Mouse (Mus musculus): ENCODE data around the gene Rgs6. TPM values are rescaled to one million over a fixed set of nuclear protein-coding genes. Genes with fewer than 3 reads are reported as not detected.

Rgs6 gene
- total RNA-seq, 2 experiments from 2014 or later: 9.8 to 12.9 TPM

DNA sequence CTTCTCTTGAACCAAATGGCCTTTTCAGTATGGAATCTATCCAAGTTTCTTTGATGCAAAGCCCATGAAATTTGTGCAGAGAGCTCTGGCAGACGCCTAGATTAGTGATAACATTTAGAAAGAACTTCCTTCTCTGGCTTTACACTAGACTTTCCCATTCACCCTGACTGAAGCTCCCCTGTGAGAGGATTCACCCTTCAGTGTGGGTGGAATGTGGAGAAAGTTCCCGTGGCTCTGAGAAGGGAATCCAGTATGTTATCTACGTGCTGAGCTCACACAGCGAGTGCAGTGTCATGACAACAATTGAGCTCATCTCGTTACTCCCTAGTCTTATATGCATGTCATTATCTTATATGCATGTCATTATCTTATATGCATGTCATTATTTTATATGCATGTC, 61.9 kb downstream of the Rgs6 start:
- no peak for DNase-seq

DNA sequence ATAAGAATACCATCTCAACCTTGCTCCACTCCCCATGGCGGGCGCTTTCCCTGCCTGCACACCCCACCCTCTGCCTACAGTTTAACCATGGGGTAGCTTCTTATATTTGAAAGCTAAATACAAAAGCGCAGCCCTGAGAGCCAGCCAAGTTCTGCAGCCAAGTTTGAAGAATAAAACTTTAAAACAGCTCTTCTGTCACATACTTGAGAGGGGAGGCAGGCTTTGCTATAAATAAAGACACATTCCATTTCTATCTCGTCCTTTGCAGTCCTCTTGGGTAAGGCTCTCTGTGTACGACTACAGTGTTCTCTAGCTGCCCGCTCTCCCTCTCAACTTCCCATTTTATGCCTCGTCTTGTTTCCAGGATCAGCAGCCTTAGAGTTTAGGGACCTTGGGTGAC, 76.5 kb downstream of the Rgs6 start:
- DNase-seq: no peak

DNA sequence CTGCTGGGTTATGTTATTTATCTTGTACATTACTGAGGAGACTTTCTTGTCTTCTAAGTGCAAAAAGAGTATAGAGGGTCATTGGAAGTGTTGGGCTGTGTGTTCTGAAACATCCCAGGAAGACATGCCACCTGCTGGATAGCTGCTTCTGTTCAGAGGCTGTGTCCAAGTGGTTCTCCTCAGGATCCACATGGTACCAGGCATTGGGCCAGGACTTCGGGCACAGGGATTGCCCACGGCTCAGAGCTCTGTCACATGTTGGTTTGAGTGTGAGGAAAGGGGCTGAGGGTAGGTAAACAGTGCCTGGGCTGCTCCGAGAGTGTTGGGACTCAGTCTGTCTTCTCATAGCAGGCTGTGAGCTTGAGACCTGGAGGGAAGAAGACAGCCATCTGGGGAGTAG, 79.3 kb downstream of the Rgs6 start:
- no peak for DNase-seq

DNA sequence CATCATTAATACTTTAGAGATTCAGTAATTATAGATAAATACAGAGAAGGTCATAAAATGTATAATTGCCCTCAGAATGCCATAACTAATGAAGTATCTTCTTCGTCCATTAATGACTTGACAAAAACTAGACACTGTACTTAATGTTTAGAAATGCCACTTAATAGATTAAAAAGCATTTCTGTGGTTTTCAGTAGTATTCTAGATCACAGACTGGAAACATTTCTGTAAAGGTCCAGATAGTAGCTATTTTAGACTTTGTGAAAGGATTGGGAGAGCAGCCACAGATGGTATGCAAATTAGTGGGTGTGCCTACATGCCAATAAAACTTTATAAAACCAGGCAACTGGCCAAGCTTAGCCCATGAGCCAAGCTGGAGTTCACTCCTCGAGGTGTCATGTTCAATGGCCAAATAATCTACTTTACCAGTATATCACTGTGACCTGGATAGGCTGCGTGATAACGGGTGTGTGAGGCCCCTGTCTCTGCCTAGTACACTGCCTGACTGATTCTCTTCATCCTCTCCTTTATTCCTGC, 82.2 kb downstream of the Rgs6 start:
- no peak for DNase-seq

DNA sequence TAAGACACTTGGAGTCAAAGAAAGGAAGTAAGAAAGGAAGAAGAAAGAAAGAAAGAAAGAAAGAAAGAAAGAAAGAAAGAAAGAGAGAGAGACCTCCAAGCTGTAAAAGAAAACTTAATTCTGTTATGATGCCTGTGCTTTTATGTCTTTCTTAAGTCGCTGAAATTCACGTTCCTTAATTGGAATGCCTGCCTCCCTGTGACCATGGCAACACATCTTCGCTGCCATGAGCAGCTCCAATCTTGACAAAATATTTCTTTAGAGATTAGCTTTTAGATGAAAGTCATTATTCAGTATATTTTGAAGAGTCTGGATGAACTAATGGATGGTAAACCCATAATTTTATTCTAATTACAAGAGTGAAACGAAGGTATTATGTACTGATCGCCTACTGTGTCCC, 83.5 kb downstream of the Rgs6 start:
- DNase-seq: no peak

DNA sequence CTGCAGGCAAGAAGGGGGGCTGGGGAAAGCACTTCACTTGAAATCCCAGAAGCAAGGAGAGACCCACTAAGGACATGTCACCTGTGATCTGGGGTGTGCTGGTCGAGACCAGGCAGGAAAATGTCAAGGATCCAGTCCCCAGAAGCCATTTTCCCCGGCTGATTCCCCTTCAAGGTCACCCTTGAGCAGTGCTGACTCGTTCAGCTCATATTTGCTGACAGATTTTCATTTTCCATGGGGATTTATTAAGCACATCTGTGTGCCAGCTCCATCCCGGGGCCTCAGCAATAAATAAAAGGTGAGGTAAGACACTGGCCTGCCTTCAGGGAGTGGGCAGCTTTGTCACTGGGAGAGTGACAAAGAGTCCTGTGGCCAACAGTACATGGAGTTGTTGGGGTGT, 87.0 kb downstream of the Rgs6 start:
- no peak for DNase-seq

DNA sequence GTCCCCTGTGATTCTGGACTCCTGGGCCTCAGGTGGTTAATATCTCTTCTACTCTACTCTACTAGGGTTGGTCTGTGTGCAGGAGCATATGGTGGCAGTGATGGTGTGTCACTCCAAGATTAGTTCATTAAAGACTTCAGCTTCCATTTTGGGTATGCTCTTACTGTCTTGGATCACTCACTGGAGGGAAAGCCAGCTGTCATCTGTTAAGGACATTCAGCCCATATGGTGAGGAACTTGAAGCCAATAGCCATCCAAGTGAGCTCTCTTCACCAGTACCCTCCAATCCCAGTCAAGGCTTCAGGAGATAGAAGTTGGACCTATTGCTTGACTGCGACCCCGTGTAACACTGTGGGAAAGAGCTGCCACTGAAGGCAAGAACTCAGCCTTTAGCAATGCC, 98.9 kb downstream of the Rgs6 start:
- no peak for DNase-seq

DNA sequence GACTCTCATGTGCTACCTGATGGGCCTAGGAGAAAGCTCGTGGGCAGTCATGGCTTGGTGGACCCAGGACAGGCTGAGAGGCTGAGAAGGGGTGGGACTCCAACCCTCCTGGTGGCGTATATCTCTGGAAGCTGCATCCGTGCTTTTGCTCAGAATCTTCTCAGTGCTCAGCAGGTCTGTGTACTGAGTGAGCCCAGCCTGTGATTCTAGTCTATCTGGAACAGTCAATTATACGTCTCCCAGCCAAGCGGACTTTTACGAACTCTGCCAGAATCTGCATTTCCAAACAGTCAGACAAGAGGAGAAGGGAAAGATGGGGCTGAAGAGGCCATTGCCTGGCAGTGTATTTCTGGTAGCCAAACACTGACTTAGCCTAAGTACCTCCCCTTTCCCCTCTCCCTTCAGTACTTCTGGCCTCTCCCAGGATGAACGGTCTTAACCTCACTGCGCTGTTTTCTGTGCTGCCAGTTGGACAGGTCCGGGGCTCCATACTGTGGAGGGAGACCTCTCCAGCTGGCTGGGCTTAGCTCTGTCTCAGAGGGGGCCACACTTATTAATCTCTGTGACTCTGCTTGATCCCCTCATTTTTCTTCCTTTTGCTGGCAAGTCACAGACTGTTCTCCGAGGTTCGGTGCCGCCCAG, 110.9 kb downstream of the Rgs6 start:
- DNase-seq: no peak

DNA sequence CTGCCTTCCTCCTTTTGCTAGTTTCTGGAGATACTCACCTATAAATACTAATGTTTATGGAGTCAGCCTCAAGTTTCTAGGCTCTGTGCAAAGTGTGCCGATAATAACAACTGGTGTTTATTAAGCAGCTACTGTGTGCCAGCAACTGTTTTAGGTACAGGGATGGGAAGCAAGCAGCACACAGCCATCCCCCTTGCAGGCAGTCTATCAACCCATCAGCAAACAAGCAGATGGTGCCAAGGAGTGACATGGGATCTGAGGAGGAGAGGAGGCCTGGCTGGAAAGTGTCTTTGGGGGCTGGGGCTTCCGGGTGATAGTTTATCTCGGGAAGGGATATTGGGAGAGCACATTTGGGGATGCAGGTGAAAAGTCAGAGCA, 111.4 kb downstream of the Rgs6 start:
- DNase-seq: no peak

DNA sequence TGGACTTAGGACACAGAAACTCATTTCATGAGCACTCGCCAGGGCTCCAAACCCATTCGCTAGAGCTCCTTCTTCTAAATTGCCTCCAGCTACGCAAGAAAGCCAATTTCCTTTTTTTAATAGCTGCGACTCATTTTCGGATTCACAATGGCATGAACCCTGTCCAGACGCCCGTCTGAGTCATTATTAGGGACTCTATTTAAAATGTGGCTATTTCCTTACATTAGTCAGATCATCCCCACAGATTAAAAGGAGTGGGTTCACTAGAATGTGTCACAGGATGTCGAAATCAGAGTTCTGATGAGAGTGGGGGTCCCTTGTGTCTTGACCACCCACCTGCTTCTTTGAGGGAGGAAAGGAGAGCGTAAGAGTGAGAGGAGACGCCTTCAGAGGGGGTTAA, 112.1 kb downstream of the Rgs6 start:
- DNase-seq: no peak

DNA sequence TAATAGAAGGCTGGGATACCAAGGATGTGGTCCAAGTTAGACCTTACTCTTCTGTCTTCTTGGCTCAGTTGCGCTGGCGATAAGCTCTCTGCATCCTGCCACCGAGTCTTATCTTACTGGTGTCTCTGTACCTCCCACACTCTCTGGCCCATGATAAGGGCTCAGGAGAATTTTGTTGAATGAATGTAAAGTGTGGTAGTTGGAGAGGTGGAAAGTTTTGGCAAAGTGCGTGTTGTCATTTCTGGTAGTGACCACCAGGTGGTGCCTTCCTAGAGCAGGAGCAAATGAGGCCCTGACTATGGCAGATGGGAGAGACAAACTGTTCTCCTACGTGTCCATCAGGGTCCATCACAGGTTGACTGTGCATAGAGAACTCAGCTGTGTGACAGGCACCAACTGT, 112.7 kb downstream of the Rgs6 start:
- no peak for DNase-seq

DNA sequence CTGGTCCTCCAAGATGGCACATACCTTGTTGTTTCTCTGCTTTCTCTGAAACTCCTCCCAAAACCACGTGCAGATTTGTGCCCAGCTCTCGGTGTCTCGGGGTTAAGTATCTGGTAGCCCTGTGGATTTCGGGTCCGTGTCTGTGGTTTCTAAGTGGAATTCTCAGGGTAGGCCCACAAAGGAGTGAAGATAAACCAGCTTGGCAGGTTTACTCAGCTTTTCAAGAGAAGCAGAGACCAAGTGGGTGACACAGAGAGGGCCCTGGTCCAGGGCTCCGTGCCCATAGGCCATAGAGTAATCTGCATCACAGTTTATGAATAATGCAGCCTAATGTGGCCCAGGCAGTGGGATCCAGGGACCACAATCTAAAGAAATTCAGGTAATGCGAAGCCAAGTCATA, 113.3 kb downstream of the Rgs6 start:
- no peak for DNase-seq

DNA sequence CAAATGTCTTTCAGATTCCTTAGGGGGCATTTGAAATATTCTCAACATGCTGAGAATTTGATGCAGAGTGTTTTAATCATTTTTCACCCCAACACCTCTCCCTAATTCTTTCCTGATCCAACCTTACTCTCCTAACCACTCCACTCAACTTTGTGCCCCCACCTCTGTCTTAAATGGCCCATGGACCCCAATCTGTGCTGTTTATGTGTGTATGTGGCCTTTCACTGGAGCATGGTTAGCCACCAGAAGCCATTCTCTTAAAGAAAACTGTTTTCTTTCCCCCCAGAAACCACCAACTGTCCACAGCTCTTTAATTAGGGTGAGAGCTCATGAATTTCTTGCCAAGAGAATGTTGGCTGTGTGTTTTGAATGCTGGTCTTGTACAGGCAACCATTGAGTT, 122.3 kb downstream of the Rgs6 start:
- no peak for DNase-seq

DNA sequence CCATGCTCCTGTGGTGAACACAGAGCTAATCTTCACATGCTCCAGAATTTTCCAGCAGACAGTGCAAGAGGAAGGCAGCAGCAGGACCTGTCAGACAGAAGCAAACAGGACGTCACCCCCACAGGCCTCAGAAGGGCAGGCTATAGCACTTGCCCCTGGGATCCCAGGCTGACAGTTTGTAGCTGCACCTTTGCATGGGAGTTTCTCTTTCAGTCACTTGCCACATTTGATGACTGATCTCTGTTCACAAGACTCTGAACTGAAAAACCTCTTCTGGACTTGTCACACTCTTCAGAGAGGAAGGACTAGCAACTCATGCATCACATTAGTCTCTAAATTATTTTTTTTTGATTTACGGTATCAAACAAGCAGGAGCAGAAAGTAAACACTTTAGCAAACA, 126.2 kb downstream of the Rgs6 start:
- no peak for DNase-seq

DNA sequence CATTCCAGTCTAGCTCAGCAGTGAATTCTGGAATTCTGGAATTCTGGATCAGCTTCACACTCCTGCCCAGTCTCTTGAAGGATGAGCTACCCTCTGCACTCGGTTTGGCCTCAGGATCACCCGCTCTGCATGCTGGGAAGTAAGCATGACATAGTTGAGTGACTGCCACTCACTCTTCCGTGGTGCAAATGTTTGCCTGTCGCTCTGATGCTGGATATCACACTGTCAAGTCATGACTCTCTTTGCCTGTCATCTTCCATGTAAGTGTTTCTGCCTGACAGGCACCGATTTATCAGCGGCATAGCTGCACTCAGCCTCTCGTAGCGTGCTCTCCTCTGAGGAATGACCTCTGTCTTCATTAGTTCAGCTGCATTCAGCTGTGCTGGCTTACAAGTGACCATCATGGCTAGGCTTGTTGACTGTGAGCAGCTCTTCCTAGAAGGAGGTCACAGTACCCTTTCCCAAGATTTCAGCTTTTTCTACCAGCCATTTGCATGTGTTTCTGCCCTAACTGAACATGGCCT, 135.0 kb downstream of the Rgs6 start:
- no peak for DNase-seq

DNA sequence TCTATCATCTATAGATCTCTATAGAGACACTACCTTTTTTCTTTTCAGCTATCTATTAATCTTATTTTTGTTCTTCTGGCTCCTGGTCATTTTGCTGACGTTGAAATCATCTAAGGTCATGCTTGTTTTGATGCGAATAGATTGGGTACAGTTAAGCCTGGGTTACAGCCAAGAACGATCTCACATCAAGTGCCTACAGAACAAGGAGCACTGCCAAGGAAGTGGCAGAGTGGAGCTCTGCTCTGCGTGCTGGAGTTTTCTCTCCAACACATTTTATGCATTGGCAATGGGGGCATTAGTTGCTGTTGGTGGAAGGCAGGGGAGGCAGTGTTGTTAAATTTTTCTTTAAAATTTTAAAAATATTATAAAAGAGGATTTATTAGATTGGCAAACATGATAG, 138.2 kb downstream of the Rgs6 start:
- no peak for DNase-seq

DNA sequence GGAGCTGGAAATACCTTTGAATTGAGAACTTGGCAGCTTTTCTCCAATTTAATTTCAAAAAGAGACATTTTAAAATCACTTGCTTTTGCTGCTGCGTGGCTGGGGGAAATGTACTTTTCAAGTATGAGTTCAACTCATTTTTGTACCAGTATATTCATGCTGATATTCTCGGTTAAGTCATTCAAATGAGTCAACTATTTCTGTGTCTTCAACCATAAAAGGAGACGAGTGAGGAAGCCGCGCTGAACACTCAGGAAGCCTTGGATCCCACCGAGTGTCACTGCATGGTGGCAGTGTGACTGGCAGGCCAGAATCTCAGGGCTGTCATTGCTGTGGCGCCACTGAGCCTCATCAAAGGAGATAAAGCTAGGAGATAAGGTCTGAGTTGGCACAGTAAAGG, 143.5 kb downstream of the Rgs6 start:
- DNase-seq: no peak

DNA sequence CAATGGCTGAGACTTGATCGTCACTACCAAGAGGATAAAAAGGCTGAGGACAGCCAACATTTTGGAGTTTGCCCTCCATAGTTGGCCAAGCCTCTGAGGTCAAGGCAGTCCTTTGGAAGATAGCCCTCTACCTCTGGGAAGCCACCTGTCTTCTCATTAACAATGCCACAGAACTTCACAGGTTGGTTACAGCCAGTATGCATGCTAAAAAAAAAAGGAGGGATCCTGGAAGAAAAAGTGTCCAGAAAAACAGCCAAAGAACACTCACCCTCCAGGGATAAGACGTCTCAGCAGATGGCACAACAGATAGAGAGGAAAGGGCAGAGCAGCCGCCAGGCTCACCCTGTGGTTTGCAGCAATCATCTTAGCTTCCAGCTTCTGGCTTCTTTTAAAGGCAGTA, 154.9 kb downstream of the Rgs6 start:
- no peak for DNase-seq

DNA sequence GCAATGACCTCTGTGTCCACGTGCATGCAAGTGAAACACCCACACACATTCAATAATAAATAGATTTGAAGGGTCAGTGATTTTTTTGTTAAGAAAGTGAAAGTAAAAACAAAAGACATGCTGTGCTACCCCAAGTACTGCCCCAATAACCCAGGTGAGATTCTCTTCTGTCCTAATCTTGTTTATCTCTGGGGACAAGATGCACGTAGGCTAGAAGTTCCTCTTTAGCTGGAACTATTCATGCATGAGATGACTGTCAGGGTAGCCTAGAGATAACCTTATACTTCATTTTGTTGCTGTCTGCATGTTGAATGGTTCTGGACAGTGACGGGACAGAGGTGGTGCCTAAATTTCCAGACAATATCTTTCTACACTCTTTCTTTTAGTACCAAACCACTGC, 155.9 kb downstream of the Rgs6 start:
- no peak for DNase-seq

DNA sequence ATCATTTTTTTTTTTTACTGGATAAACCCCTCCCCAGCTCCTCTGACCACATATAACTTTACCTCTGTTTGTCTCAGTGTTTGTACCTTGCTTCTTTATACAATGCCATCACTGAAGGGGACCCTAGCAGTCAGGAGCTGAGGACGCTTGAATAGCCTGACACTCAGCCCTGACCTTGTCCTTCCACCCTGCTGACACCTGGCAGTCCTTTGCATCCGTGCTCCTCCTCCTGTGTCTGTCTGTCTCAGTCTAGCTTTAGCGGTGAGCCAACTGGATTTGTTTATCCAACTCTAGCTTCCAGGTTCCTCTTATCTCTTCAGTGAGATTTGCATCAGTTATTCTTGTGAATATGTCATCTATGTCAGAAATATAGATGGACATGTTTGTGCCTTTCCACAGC, 156.7 kb downstream of the Rgs6 start:
- no peak for DNase-seq

DNA sequence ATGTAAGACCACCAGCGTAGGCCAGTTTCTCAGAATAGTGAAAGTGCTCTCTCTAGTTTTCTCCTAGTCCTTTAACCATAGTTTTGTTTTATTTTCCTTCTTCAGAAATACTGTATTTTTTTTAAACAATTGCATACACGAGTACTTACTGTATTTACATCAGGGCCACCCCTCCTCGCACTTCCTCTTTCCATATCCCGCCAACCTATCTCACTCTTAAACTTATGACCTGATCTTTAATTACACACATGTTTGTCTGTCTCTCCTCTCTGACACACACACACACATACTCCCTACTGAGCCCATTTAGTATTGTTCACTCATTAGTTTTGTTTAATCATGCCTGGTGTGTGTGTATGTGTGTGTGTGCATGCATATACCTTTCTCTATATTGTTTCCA, 159.0 kb downstream of the Rgs6 start:
- no peak for DNase-seq

DNA sequence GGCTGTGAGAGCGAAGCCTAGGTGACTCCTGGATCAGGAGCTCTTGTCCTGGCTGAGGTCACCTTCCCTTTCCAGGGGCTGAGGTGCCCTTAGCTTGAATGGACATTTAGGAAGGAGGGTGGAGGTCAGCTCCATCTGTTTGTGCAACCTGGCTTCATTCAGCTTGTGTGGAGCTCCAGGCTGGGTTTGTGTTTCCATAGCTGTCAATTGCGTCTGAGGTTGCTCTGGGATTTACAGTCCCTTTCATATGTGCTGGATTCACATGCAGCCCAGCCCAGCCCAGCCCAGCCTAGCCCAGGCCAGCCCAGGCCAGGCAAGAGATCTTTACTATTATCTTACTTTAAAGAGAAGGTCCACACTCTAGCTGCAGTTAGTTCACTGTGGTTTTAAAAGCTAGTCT, 163.8 kb downstream of the Rgs6 start:
- DNase-seq: no peak

DNA sequence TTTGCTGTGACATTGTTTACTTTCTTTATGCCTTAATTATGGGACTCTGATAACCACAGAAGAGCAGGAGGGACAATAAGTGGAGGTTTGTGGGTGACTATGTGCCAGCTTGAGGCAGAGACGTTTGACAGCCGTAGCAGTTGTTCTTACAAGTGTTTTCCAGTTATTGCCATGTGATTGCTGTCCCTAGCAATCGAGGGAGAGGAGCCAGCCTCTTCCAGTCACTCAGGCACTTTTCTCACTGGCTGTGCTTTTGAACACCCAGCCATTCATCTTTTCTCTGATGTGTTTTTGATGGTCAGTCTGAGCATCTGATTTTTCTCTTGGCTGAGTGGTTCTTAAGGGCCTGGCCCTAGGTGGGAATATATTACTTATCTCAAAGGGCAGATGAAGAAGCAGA, 166.4 kb downstream of the Rgs6 start:
- DNase-seq: no peak

DNA sequence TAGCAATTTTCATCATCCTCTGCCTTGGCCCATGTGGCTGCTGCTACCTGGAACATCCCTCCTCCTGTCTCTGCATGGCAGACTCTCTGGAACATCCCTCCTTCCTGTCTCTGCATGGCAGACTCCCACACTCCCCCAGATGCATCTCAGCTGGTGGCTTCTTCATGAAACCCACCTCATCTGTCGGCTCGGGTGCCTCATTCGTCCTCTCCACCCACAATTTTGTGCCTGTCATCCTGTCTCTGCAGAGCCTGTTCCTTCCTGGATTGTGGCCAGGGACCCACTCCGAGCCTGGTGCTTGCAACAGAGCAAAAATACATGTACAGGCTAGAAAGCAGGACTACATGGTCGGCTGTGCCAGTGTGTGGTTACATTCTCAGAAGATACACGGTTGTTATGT, 168.7 kb downstream of the Rgs6 start:
- peak; percentile 6 for DNase-seq

DNA sequence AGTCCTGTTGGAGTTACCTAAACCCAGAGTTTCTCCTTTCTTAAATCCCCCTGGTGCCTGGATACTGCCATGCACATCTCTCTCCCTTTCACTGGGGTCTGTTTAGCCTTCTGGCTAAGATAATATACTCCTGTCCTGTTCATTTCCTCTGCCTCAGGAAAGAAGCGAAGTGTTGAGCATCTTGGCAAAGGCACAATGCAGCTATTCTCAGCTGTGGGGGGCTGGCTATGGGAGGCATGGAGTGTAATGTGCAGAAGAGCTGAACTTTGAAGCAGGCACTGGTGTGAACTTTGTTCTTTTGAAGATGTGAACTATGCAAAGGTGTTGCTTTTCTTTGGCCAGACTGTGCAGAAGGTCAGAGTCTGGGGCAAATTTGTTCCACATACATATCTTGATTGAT, 169.3 kb downstream of the Rgs6 start:
- no peak for DNase-seq
